Mouse (Mus musculus) ES-E14 (cell line): Measurements from ENCODE around the gene Kdm6b.

Experiments
- CHD2 ChIP-seq: IDR thresholded peaks from 2 replicates; pipeline ENCODE4 v1.6.1; 2014; ENCODE audit warnings: mild to moderate bottlenecking, low read depth, low read length, inconsistent platforms
- HCFC1 ChIP-seq: IDR thresholded peaks from 2 replicates; pipeline ENCODE4 v1.6.1; 2012; ENCODE audit warnings: low read length, inconsistent platforms, borderline replicate concordance; ENCODE audit not compliant: insufficient read depth
- MAFK ChIP-seq: IDR thresholded peaks from 2 replicates; pipeline ENCODE4 v1.6.1; 2014; ENCODE audit warnings: mild to moderate bottlenecking, low read depth, low read length, inconsistent platforms; ENCODE audit not compliant: insufficient read depth
- ZC3H11A ChIP-seq: IDR thresholded peaks from 2 replicates; pipeline ENCODE4 v1.6.1; 2012; ENCODE audit warnings: low read depth, mild to moderate bottlenecking, inconsistent platforms, low read length, borderline replicate concordance
- ZNF384 ChIP-seq: IDR thresholded peaks from 2 replicates; pipeline ENCODE4 v1.6.1; 2012; ENCODE audit warnings: low read depth, low read length, inconsistent platforms

- no peak for TF ChIP-seq MAFK
- TF ChIP-seq ZC3H11A, result no peak
- no peak for TF ChIP-seq ZNF384
- TF ChIP-seq CHD2, result no peak
- TF ChIP-seq HCFC1, result no peak
These were observed 6.5 kb upstream of the Kdm6b start for GRCm38 (mm10) chr11:69419813-69420553.
